Mouse (Mus musculus) G1E-ER4 (cell line): Measurements from ENCODE around the gene Bcl2l12. TPM values are rescaled to one million over a fixed set of nuclear protein-coding genes. Genes with fewer than 3 reads are reported as not detected.

Experiments
- GATA1 ChIP-seq: IDR thresholded peaks from one replicate; pipeline ENCODE4 v1.8.0; 2012; ENCODE audit warnings: low read length, inconsistent platforms
- polyA plus RNA-seq: library from polyadenylated mRNA; stranded (reverse); fragments of >175 nt; gene quantifications from 2 replicates; pipeline ENCODE4 v1.2.3, GENCODE M21; 2012

Gene Bcl2l12
- polyA plus RNA-seq, 1 experiment: 211 TPM

GRCm38 (mm10) chr7:44957183-44957835 lies 41.2 kb downstream of the Bcl2l12 start:
- no peak for TF ChIP-seq GATA1

- no peak for TF ChIP-seq GATA1
These were observed 42.2 kb downstream of the Bcl2l12 start for GRCm38 (mm10) chr7:44956266-44956665.

GRCm38 (mm10) chr7:44955628-44956027 lies 42.9 kb downstream of the Bcl2l12 start:
- no peak for TF ChIP-seq GATA1

GRCm38 (mm10) chr7:44954091-44954885 lies 44.2 kb downstream of the Bcl2l12 start:
- no peak for TF ChIP-seq GATA1

GRCm38 (mm10) chr7:44953561-44953960 lies 45.0 kb downstream of the Bcl2l12 start:
- TF ChIP-seq GATA1: no peak

- no peak for TF ChIP-seq GATA1
These were observed 45.8 kb downstream of the Bcl2l12 start for GRCm38 (mm10) chr7:44952611-44953306.

GRCm38 (mm10) chr7:44951960-44952359 lies 46.6 kb downstream of the Bcl2l12 start:
- no peak for TF ChIP-seq GATA1

- no peak for TF ChIP-seq GATA1
These were observed 48.6 kb downstream of the Bcl2l12 start for GRCm38 (mm10) chr7:44949922-44950321.

- no peak for TF ChIP-seq GATA1
These were observed 55.6 kb downstream of the Bcl2l12 start, which contains the start of gene Tsks for GRCm38 (mm10) chr7:44942904-44943303. Gene Tsks (plus strand): TSS chr7:44943204.

Other genes starting within 250 kb of the Bcl2l12 start
- gene Zfp473, start 247.7 kb downstream of the Bcl2l12 start, polyA plus RNA-seq: 0.11 and 0.17 TPM in 2 replicates
- gene Nup62, start 182.6 kb downstream of the Bcl2l12 start, polyA plus RNA-seq: 89.3 and 290 TPM in 2 replicates
- gene Il4i1, start 182.3 kb downstream of the Bcl2l12 start, polyA plus RNA-seq: 1.4 TPM in 2 replicates
- gene Atf5, start 182.1 kb downstream of the Bcl2l12 start, polyA plus RNA-seq: 545 and 546 TPM in 2 replicates
- 873 and 930 TPM in 2 replicates for gene Akt1s1, start 149.7 kb downstream of the Bcl2l12 start, polyA plus RNA-seq
- gene Tbc1d17, start 149.6 kb downstream of the Bcl2l12 start, polyA plus RNA-seq: 87.2 and 126 TPM in 2 replicates
- gene Pnkp, start 141.6 kb downstream of the Bcl2l12 start, polyA plus RNA-seq: 55.8 and 74.5 TPM in 2 replicates
- gene Ptov1, start 128.9 kb downstream of the Bcl2l12 start, polyA plus RNA-seq: 256 and 306 TPM in 2 replicates
- 568 and 719 TPM in 2 replicates for gene Med25, start 106.0 kb downstream of the Bcl2l12 start, polyA plus RNA-seq
- 67.3 and 78.5 TPM in 2 replicates for gene Fuz, start 102.6 kb downstream of the Bcl2l12 start, polyA plus RNA-seq
- 254 and 278 TPM in 2 replicates for gene Ap2a1, start 69.2 kb downstream of the Bcl2l12 start, polyA plus RNA-seq
- gene Tsks, start 55.5 kb downstream of the Bcl2l12 start, polyA plus RNA-seq: 0.16 TPM in 1 of 2 replicates, not detected in the other
- 1.2 and 1.9 TPM in 2 replicates for gene Cpt1c, start 23.9 kb downstream of the Bcl2l12 start, polyA plus RNA-seq
- 142 and 234 TPM in 2 replicates for gene Prmt1, start 12.1 kb downstream of the Bcl2l12 start, polyA plus RNA-seq
- 110 and 153 TPM in 2 replicates for gene Irf3, start 1.1 kb downstream of the Bcl2l12 start, polyA plus RNA-seq
- 347 and 406 TPM in 2 replicates for gene Scaf1, start 17.7 kb upstream of the Bcl2l12 start, polyA plus RNA-seq
- 7.8 and 9.1 TPM in 2 replicates for gene Rras, start 19.2 kb upstream of the Bcl2l12 start, polyA plus RNA-seq
- gene Prr12, start 54.2 kb upstream of the Bcl2l12 start, polyA plus RNA-seq: 123 and 149 TPM in 2 replicates
- gene Nosip, start 63.7 kb upstream of the Bcl2l12 start, polyA plus RNA-seq: 160 and 205 TPM in 2 replicates
- gene Prrg2, start 64.0 kb upstream of the Bcl2l12 start, polyA plus RNA-seq: 28.0 and 34.7 TPM in 2 replicates
- gene Rcn3, start 93.5 kb upstream of the Bcl2l12 start, polyA plus RNA-seq: 1.2 and 1.8 TPM in 2 replicates
- 0.04 TPM in 1 of 2 replicates, not detected in the other for gene Fcgrt, start 105.1 kb upstream of the Bcl2l12 start, polyA plus RNA-seq
- gene Rps11, start 125.7 kb upstream of the Bcl2l12 start, polyA plus RNA-seq: 236 and 428 TPM in 2 replicates
- gene Rpl13a, start 130.0 kb upstream of the Bcl2l12 start, polyA plus RNA-seq: 9,046 and 9,149 TPM in 2 replicates
- 1.5 and 3.9 TPM in 2 replicates for gene Gm45713, start 137.5 kb upstream of the Bcl2l12 start, polyA plus RNA-seq
- gene Flt3l, start 137.7 kb upstream of the Bcl2l12 start, polyA plus RNA-seq: 47.6 and 56.0 TPM in 2 replicates
- gene Pih1d1, start 155.6 kb upstream of the Bcl2l12 start, polyA plus RNA-seq: 93.6 and 96.2 TPM in 2 replicates
- 150 and 154 TPM in 2 replicates for gene Aldh16a1, start 155.9 kb upstream of the Bcl2l12 start, polyA plus RNA-seq
- 0.06 and 0.09 TPM in 2 replicates for gene Slc17a7, start 165.2 kb upstream of the Bcl2l12 start, polyA plus RNA-seq
- gene Gfy, start 180.9 kb upstream of the Bcl2l12 start, polyA plus RNA-seq: not detected in 2 replicates
- not detected in 2 replicates for gene Pth2, start 182.3 kb upstream of the Bcl2l12 start, polyA plus RNA-seq
- gene Ccdc155, start 206.2 kb upstream of the Bcl2l12 start, polyA plus RNA-seq: not detected in 2 replicates
- 0.13 TPM in 1 of 2 replicates, not detected in the other for gene Dkkl1, start 213.4 kb upstream of the Bcl2l12 start, polyA plus RNA-seq
- not detected in 2 replicates for gene Tead2, start 217.0 kb upstream of the Bcl2l12 start, polyA plus RNA-seq
- 96.2 and 133 TPM in 2 replicates for gene Cd37, start 240.4 kb upstream of the Bcl2l12 start, polyA plus RNA-seq
- not detected in 2 replicates for gene Slc6a16, start 242.4 kb upstream of the Bcl2l12 start, polyA plus RNA-seq